Mouse (Mus musculus) CD4-positive naive resting alpha-beta T cell, adult 57 days (primary cell): ENCODE measurements around the gene Vmn1r77. TPM values are rescaled to one million over a fixed set of nuclear protein-coding genes. Genes with fewer than 3 reads are reported as not detected.

Source experiments
- total RNA-seq: library from RNA; stranded (reverse); gene quantifications from one replicate; pipeline ENCODE4 v1.2.4, GENCODE M21; 2023

Vmn1r77 gene
- total RNA-seq, result not detected

DNA sequence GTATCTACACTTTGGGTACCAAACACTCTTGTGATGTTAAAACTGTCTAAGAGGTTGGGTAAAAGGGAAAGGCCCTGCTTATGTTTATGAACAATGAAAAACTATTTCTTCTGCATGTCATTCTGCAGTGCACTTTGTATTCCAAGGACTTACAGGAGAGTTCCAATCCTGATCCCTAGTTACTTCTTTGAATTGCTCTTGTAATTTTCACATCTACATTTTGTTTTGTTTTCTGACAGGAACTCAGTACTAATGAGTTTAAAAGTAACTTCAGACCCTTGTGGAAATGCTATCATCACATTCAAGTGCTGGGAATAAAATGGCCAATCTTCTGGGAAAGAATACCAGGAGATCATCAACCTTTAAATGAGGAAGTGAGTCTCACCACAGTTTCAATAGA, at the start of gene Vmn1r77:
Vmn1r77 (plus strand) TSS at position 301 of the 400 bp plus-strand sequence.

Other genes with a start within 250 kb of the Vmn1r77 start
- gene Vmn1r74, start 202.8 kb upstream of the Vmn1r77 start, total RNA-seq, result not detected
- not detected for gene Vmn1r75, start 162.1 kb upstream of the Vmn1r77 start, total RNA-seq
- not detected for gene Vmn1r76, start 98.5 kb upstream of the Vmn1r77 start, total RNA-seq
- not detected for gene Vmn1r78, start 113.5 kb downstream of the Vmn1r77 start, total RNA-seq
- gene Vmn1r79, start 134.5 kb downstream of the Vmn1r77 start, total RNA-seq, result not detected
- not detected for gene Vmn1r80, start 152.5 kb downstream of the Vmn1r77 start, total RNA-seq
- gene Vmn1r81, start 231.5 kb downstream of the Vmn1r77 start, total RNA-seq, result 0.15 TPM